Mouse (Mus musculus) CH12F3 (cell line): ENCODE measurements at regions not wholly inside any gene's neighbourhood (a gene's known extent, or its start where the extent isn't known, plus 50 kb on each side); places are given as distances from the start of the nearest gene placed in this dataset.
"Not testable (repeated sequence)": the region's sequence is repeated elsewhere in the genome, so short reads cannot be mapped to it uniquely, and the experiment has no call there.

Experiments
- in situ Hi-C: fragments of 300-500 bp; cut with MboI; formaldehyde crosslinking; loops from 2 replicates; pipeline ENCODE4 v1.14.3; 2020; ENCODE audit warnings: low sequenced_read_pairs

GRCm38 (mm10) chr16:86244191-86244590 is 342.6 kb upstream of the Adamts5 start:
- in situ Hi-C loops, result no loop called here

DNA sequence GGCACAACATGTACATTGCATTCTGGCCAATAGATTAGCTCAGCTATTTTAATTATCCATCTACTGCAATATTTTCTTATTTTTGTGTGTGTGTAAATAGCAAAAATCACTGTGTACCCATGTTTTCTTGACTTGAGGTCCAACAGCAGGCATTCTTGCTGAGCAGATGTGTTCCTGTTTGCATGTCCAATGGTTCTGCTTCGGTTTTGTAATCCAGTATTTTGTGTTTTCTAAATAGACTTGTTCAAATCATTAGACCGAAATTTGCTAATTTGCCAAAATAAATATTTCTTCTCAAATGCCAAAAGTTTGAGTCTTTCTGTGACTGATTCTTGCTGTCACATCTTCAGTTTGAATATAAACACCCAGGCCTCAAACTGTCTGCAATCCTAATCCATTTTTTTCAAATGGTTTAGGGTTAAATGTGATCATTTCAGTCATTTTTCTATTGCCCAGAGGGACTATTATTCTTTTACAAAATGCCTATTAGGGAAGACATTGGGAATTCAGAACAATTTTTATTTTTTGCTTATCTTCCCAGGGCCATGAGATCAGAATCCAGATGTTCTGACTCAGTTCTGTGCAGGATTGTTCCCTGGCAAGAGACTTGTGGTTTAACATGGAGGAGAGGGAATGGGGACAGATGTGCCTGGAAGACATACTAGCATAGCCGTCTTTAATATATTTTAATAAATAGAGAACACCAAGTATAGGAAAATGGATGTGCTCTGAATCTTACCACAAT is 341.3 kb upstream of the Adamts5 start:
- in situ Hi-C loops, result no loop called here

GRCm38 (mm10) chr16:86222997-86223396 is 321.4 kb upstream of the Adamts5 start:
- in situ Hi-C loops, result no loop called here

DNA sequence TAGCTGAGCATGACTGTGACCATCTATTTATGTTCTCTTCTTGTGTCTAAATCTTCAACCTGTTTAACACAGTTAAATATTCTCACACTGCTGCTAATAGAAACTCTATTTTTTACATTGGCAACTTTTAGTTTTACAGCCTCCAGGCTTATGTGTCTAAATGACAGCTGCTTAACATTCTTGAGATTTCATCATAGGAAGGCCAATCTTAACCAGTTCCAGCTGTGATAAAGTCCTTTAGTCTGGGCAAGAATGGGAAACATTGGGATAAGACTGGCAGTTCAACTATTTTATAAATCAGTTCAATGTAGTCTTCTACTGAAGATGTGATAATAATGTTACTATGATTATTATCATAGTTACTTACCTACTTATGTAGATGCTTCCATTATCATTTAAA is 308.9 kb upstream of the Adamts5 start:
- in situ Hi-C loops, result no loop called here

GRCm38 (mm10) chr16:86209319-86209718 is 307.7 kb upstream of the Adamts5 start:
- in situ Hi-C loops, result no loop called here

DNA sequence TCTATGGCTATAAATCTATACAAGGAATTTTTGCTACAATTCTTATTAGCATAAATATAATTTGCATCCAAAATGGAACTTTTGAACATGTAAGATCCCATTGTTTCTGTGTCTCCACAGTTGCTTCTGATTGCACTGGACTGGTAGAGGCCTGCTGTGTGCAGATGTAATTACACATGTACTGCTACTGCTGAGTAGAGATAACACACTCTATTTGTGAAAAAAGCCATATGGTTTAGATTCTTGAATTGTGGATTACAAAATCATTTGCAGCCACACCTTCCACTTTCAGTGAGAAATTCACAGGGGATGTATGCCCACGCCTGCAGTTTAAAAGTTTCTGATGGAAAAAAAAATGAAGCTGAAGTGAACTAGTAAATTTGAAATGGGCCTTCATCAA is 288.2 kb upstream of the Adamts5 start:
- in situ Hi-C loops, result no loop called here

GRCm38 (mm10) chr16:86188966-86189365 is 287.3 kb upstream of the Adamts5 start:
- in situ Hi-C loops, result no loop called here

- in situ Hi-C loops, result not testable (repeated sequence)
Observed at GRCm38 (mm10) chr16:86187609-86188008, 286.0 kb upstream of the Adamts5 start.

- in situ Hi-C loops, result no loop called here
Observed at GRCm38 (mm10) chr16:86159021-86159815, 257.6 kb upstream of the Adamts5 start.

DNA sequence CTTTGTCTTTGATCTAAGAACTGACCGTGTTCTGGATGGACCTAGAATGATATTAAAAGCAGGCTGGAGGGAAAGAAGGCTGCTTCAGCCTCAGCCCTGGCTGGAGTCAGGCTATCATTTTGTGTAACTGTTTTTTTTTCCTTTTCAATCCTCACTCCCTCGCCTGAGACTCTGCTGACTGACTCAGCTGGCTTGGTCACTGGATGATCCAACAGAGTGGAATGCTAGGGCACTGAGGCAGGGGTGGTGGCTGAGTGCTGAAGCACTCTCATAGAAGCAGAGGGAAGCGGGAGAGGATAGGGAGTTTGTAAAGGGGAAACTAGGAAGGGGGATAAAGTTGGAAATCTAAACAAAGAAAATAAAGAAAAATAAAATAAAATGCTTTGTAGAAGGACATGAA is 236.5 kb upstream of the Adamts5 start:
- in situ Hi-C loops, result no loop called here

GRCm38 (mm10) chr16:86136169-86136568 is 234.5 kb upstream of the Adamts5 start:
- in situ Hi-C loops, result no loop called here

- in situ Hi-C loops, result no loop called here
Observed at GRCm38 (mm10) chr16:86127391-86127790, 225.8 kb upstream of the Adamts5 start.

DNA sequence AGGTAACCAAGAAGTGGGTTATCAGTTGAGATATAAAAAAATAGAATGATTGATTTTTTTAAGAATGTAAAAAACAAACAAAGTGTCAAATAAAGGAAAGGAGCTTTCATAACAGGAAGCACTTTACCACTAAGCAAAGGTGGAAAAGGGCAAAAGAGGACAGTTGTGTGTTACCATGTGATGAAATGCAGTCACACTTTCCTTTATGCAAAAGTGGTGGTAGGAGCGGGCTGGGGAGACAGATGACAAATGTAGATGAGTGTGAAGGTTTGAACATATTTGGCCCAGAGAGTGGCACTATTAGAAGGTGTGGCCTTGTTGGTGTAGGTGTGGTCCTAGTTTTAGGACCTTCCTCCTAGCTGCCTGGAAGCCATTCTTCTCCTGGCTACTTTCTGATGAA is 222.6 kb upstream of the Adamts5 start:
- in situ Hi-C loops, result no loop called here

GRCm38 (mm10) chr16:86122936-86123335 is 221.3 kb upstream of the Adamts5 start:
- in situ Hi-C loops, result no loop called here

GRCm38 (mm10) chr16:86117959-86118358 is 216.3 kb upstream of the Adamts5 start:
- in situ Hi-C loops, result no loop called here

- in situ Hi-C loops, result no loop called here
Observed at GRCm38 (mm10) chr16:86115587-86116376, 214.2 kb upstream of the Adamts5 start.

- in situ Hi-C loops, result no loop called here
Observed at GRCm38 (mm10) chr16:86094461-86094860, 192.8 kb upstream of the Adamts5 start.

DNA sequence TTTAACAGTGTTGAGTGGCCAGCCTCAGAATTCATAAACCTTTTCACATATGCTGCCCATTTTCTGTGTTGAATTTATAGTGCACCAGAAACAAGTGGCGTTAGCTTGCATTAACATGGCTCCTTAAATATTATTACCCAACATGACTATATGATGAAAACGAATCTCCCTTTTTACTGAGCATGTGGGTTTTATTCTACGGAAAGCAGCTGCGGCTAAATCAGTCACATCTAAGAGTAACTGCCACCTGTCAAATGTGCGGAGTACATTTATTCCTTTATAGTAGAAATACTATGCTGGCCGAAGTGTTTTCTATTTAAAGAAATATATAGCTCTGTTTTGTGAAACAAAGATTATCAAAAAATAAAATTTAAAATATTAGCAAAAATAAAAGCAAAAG is 188.5 kb upstream of the Adamts5 start:
- in situ Hi-C loops, result no loop called here

GRCm38 (mm10) chr16:86087421-86087820 is 185.8 kb upstream of the Adamts5 start:
- in situ Hi-C loops, result no loop called here

DNA sequence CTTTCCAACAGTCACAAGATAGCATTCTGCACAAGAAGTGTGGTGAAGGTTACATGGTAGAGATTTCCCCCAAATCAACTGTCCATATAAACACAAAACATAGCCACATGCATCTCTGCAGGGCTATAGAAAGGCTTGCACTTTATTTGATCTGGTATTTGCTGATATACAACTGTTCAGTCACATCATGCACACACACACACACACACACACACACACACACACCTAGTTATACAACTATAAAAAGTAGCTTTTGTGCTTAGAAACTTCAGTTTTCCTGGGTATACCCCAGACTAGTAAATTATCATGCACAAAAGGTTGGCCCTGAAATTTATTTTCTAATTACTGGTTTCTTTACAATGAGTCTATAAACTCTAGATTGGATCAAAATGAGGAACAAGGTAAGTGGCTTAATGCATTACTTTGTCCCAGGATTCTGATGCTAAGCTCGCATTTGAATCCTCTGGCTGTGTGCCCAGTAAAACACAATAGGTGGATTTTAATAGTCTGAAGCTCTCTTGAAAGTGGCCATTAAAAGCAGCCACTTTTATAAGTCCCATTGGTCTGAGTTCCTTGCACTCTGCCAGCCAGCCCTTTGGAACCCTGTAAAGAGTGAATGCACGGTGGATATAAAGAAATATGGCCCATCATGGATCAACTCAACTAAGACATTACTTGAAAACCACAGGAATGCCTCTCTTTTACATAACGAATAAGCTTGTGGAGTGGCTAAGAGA is 166.2 kb upstream of the Adamts5 start:
- in situ Hi-C loops, result no loop called here

DNA sequence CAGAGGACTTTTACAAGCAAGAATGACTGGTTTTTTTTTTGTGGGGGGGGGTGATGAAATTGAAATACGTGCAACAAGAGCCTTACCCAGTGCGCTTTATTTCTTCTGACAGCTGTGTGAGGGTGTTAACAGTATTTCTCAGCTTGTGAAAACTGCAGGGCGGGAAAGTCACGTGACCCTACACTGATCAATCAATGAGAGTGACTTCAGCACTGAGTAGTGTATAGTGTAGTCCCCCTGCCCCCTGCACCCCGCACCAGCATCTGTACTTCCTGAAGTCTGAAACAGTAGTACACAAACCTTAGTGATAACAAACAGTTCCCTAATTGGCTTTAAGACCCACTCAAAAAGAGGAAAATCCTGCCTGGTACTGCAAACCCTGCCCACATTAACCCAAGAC is 158.5 kb upstream of the Adamts5 start:
- in situ Hi-C loops, result no loop called here
